9 mouse cellular contexts compared by ENCODE assay signal in genomic region chr13:52702201-52702611, GRCm38 (mm10).
DNase-seq lines count a peak whose midpoint lies in the region; ATAC-seq lines count a peak whose summit lies in the region.
"Had no signal": no experiment of that assay in that cellular context is flagged by ENCODE, and none has a peak within 500 bp of the region (broad histone marks: within the 10 kb centered on the region; RNA-seq: fewer than 3 reads in every experiment).

No protein-coding gene starts in this region.

- H3K27me3 ChIP-seq in forebrain, embryonic 11.5 days (ENCODE audit: control insufficient read depth, insufficient read depth, low read length): no peaks in the 10 kb centered on the region
- no peaks in the 10 kb centered on the region for H3K27me3 ChIP-seq in forebrain, embryonic 16.5 days (replicated peaks; ENCODE audit: control insufficient read depth, insufficient read depth, low read length)
- H3K27me3 ChIP-seq in midbrain, embryonic 15.5 days (replicated peaks): no peaks in the 10 kb centered on the region
- H3K27me3 ChIP-seq in midbrain, embryonic 11.5 days (ENCODE audit: control insufficient read depth, insufficient read depth, low read length): no peaks in the 10 kb centered on the region
- peaks cover 6% of the 10 kb centered on the region for H3K27me3 ChIP-seq in limb, embryonic 13.5 days
- no peaks in the 10 kb centered on the region for H3K27me3 ChIP-seq in forebrain, embryonic 15.5 days

- H3K4me2 ChIP-seq in forebrain, embryonic 11.5 days (ENCODE audit: low read depth, low read length, severe bottlenecking): no peak overlapping the region
- no peak overlapping the region for H3K4me2 ChIP-seq in forebrain, embryonic 16.5 days (ENCODE audit: low read length)
- H3K4me2 ChIP-seq in midbrain, embryonic 15.5 days: no peak overlapping the region
- H3K4me2 ChIP-seq in midbrain, embryonic 11.5 days: no peak overlapping the region
- H3K4me2 ChIP-seq in limb, embryonic 13.5 days (replicated peaks): 0 out of 2 replicates have a peak overlapping the region, but pooled peaks have one; percentile 19
- H3K4me2 ChIP-seq in forebrain, embryonic 15.5 days (replicated peaks): no peak overlapping the region

- no peaks in the 10 kb centered on the region for H3K9me3 ChIP-seq in forebrain, embryonic 11.5 days (ENCODE audit: control insufficient read depth, low read length)
- no peaks in the 10 kb centered on the region for H3K9me3 ChIP-seq in forebrain, embryonic 16.5 days (ENCODE audit: control insufficient read depth, low read length)
- H3K9me3 ChIP-seq in midbrain, embryonic 15.5 days: no peaks in the 10 kb centered on the region
- H3K9me3 ChIP-seq in midbrain, embryonic 11.5 days (ENCODE audit: control insufficient read depth, low read length): no peaks in the 10 kb centered on the region
- no peaks in the 10 kb centered on the region for H3K9me3 ChIP-seq in limb, embryonic 13.5 days
- H3K9me3 ChIP-seq in forebrain, embryonic 15.5 days: no peaks in the 10 kb centered on the region

- no peaks in the 10 kb centered on the region for H3K36me3 ChIP-seq in forebrain, embryonic 11.5 days (ENCODE audit: control insufficient read depth, insufficient read depth, low read length)
- H3K36me3 ChIP-seq in forebrain, embryonic 16.5 days (ENCODE audit: control insufficient read depth, insufficient read depth): no peaks in the 10 kb centered on the region
- H3K36me3 ChIP-seq in midbrain, embryonic 15.5 days (replicated peaks): no peaks in the 10 kb centered on the region
- no peaks in the 10 kb centered on the region for H3K36me3 ChIP-seq in midbrain, embryonic 11.5 days (ENCODE audit: control insufficient read depth, insufficient read depth, low read length)
- H3K36me3 ChIP-seq in limb, embryonic 13.5 days: no peaks in the 10 kb centered on the region
- H3K36me3 ChIP-seq in forebrain, embryonic 15.5 days: no peaks in the 10 kb centered on the region

- H3K27ac ChIP-seq in forebrain, embryonic 11.5 days (ENCODE audit: low read depth, low read length): no peak overlapping the region
- H3K27ac ChIP-seq in forebrain, embryonic 16.5 days (ENCODE audit: low read length): no peak overlapping the region
- 0 out of 2 replicates have a peak overlapping the region, but pooled peaks have one; percentile 32 for H3K27ac ChIP-seq in midbrain, embryonic 15.5 days
- no peak overlapping the region for H3K27ac ChIP-seq in midbrain, embryonic 11.5 days (ENCODE audit: low read depth, low read length)
- no peak overlapping the region for H3K27ac ChIP-seq in limb, embryonic 13.5 days
- H3K27ac ChIP-seq in forebrain, embryonic 15.5 days (replicated peaks): no peak overlapping the region

- no peak overlapping the region for H3K4me3 ChIP-seq in forebrain, embryonic 11.5 days (ENCODE audit: low read depth, low read length)
- no peak overlapping the region for H3K4me3 ChIP-seq in forebrain, embryonic 16.5 days (replicated peaks; ENCODE audit: low read length)
- H3K4me3 ChIP-seq in midbrain, embryonic 15.5 days: no peak overlapping the region
- no peak overlapping the region for H3K4me3 ChIP-seq in midbrain, embryonic 11.5 days (ENCODE audit: low read depth, low read length)
- H3K4me3 ChIP-seq in limb, embryonic 13.5 days: no peak overlapping the region
- no peak overlapping the region for H3K4me3 ChIP-seq in forebrain, embryonic 15.5 days

- 69% methylated on average over 15 of the region's 15 CpGs for WGBS in forebrain, embryonic 11.5 days
- 59% methylated on average over 15 of the region's 15 CpGs for WGBS in forebrain, embryonic 16.5 days
- WGBS in midbrain, embryonic 15.5 days: 45% methylated on average over 15 of the region's 15 CpGs
- 64% methylated on average over 15 of the region's 15 CpGs for WGBS in midbrain, embryonic 11.5 days
- WGBS in limb, embryonic 13.5 days: 18% methylated on average over 15 of the region's 15 CpGs
- 70% methylated on average over 15 of the region's 15 CpGs for WGBS in forebrain, embryonic 15.5 days

- ATAC-seq in forebrain, embryonic 11.5 days (replicated peaks; ENCODE audit: low FRiP score): no peak
- ATAC-seq in forebrain, embryonic 16.5 days: no peak
- ATAC-seq in midbrain, embryonic 15.5 days (replicated peaks): no peak
- no peak for ATAC-seq in midbrain, embryonic 11.5 days (ENCODE audit: low FRiP score)
- no peak for ATAC-seq in limb, embryonic 13.5 days (ENCODE audit: low FRiP score, low read depth)
- no peak for ATAC-seq in forebrain, embryonic 15.5 days (replicated peaks)

- H3K9ac ChIP-seq in forebrain, embryonic 11.5 days (ENCODE audit: low read length): no peak overlapping the region
- no peak overlapping the region for H3K9ac ChIP-seq in forebrain, embryonic 16.5 days (replicated peaks; ENCODE audit: low read depth, low read length)
- no peak overlapping the region for H3K9ac ChIP-seq in midbrain, embryonic 15.5 days
- H3K9ac ChIP-seq in midbrain, embryonic 11.5 days (ENCODE audit: low read length): no peak overlapping the region
- peak overlapping the region; percentile 19; the same call in 1 of the 2 replicates for H3K9ac ChIP-seq in limb, embryonic 13.5 days
- no peak overlapping the region for H3K9ac ChIP-seq in forebrain, embryonic 15.5 days (replicated peaks)

- peak; percentile 51 for DNase-seq in forebrain, embryonic 11.5 days (ENCODE audit: low spot score)
- DNase-seq in midbrain, embryonic 11.5 days (ENCODE audit: low spot score, missing footprints): no peak
- DNase-seq in thymus, postnatal 4 days: peak; percentile 67
- no peak for DNase-seq in layer of hippocampus, postnatal 36 days
- DNase-seq: gastrocnemius, postnatal 14 days had no signal

- no peaks in the 10 kb centered on the region for H3K4me1 ChIP-seq in forebrain, embryonic 11.5 days (replicated peaks; ENCODE audit: control insufficient read depth, insufficient read depth, low read length)
- no peaks in the 10 kb centered on the region for H3K4me1 ChIP-seq in forebrain, embryonic 16.5 days (replicated peaks; ENCODE audit: control insufficient read depth, insufficient read depth, low read length)
- H3K4me1 ChIP-seq in midbrain, embryonic 15.5 days: peaks cover 2% of the 10 kb centered on the region; the same call in 1 of the 2 replicates
- H3K4me1 ChIP-seq in midbrain, embryonic 11.5 days (ENCODE audit: control insufficient read depth, insufficient read depth, low read length): no peaks in the 10 kb centered on the region
- peaks cover 33% of the 10 kb centered on the region for H3K4me1 ChIP-seq in limb, embryonic 13.5 days
- H3K4me1 ChIP-seq in forebrain, embryonic 15.5 days: no peaks in the 10 kb centered on the region

Comparison
In these comparisons a context has a peak if more than half of its experiments do, and no peak if none do; other contexts are left out.
1. DNase-seq: peak in forebrain, embryonic 11.5 days (single experiment) and thymus, postnatal 4 days (single experiment); none in midbrain, embryonic 11.5 days (single experiment) and layer of hippocampus, postnatal 36 days (0 of 2).